Mouse (Mus musculus) intestine, embryonic 16.5 days (tissue): ENCODE measurements around the gene S1pr3. TPM values are rescaled to one million over a fixed set of nuclear protein-coding genes. Genes with fewer than 3 reads are reported as not detected.

Experiments
- ATAC-seq: fragments of 200-750 bp; cut with Nextera tagmentation; 2 replicates; pipeline ENCODE4 v1.8.0; 2017; ENCODE audit warnings: moderate TSS enrichment, moderate library complexity
- H3K27ac ChIP-seq: fragments of 300-500 bp; sonication (generic); 2 replicates; pipeline ENCODE4 v1.5.1; 2014; ENCODE audit warnings: mild to moderate bottlenecking, low read length
- H3K27me3 ChIP-seq: fragments of 300-500 bp; sonication (generic); replicated peaks from 2 replicates; pipeline ENCODE4 v1.6.1; 2014; ENCODE audit warnings: low read length, control low read depth, mixed read lengths; ENCODE audit not compliant: control insufficient read depth, insufficient read depth
- H3K36me3 ChIP-seq: fragments of 300-500 bp; sonication (generic); 2 replicates; pipeline ENCODE4 v1.6.1; 2014; ENCODE audit warnings: low read length, control low read depth; ENCODE audit not compliant: control insufficient read depth, insufficient read depth
- H3K4me1 ChIP-seq: fragments of 300-500 bp; sonication (generic); 2 replicates; pipeline ENCODE4 v1.6.1; 2014; ENCODE audit warnings: low read length, control low read depth, mixed read lengths; ENCODE audit not compliant: control insufficient read depth, insufficient read depth
- H3K4me2 ChIP-seq: fragments of 300-500 bp; sonication (generic); 2 replicates; pipeline ENCODE4 v1.6.1; 2014; ENCODE audit warnings: low read depth, low read length, control low read depth
- H3K4me3 ChIP-seq: fragments of 300-500 bp; sonication (generic); 2 replicates; pipeline ENCODE4 v1.5.1; 2014; ENCODE audit warnings: mild to moderate bottlenecking, low read length
- H3K9ac ChIP-seq: fragments of 300-500 bp; sonication (generic); 2 replicates; pipeline ENCODE4 v1.6.1; 2014; ENCODE audit warnings: low read depth, low read length
- H3K9me3 ChIP-seq: fragments of 300-500 bp; sonication (generic); 2 replicates; pipeline ENCODE4 v1.6.1; 2016; ENCODE audit warnings: low read length, control low read depth; ENCODE audit not compliant: control insufficient read depth
- WGBS: fragments of 180-500 bp; shearing (Covaris S2); extraction: QIAGEN DNeasy Blood & Tissue Kit; methylation state at CpG from one replicate; pipeline ENCODE4 v1.1.7; 2014; 5-methylcytosine and 5-hydroxymethylcytosine counted together
- polyA plus RNA-seq: library from polyadenylated mRNA; unstranded; fragments of >200 nt; fragmentation: Nextera tagmentation; extraction: Ambion mirVana; gene quantifications from 2 replicates; pipeline ENCODE4 v1.2.1, GENCODE M21; 2015

The S1pr3 gene
- polyA plus RNA-seq, 1 experiment from 2014 or later: 41.3 TPM

DNA sequence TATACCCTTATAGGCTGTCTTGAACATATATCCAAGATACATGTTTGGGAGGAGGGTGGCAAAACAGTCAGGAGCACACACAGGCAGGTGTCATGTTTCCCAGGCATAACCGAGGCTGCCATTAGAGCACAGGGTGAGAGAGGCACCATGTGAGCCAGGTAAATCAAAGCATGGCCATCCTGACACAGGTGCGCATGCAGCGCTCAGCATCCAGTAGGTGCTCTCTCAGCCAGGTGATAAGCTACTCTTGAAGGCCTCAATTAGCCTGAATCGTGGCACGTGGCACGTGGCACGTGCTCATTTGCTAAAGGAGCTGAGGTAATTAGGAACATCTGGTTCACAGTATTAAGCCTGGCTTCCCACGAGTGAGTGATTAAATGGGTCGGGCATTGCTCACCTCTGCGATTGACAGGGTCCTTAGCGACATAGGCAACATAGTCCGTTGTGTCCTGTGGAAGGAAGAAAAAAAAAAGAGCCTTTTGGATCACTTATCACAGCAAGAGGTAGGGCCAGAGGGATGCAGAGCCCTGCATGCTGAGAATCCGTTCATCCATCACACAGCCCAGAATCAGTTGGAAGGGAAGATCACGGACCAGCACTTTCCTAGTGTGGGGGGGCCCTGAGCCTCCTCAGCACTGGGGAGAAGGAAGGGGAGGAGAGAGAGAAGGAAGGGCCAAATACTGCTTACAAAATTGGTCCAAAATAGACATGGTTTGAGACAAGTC is 57.8 kb downstream of the S1pr3 start:
- H3K4me2 ChIP-seq: no peak overlapping the region
- H3K9me3 ChIP-seq: no peaks in the 10 kb centered on the region
- no peaks in the 10 kb centered on the region for H3K36me3 ChIP-seq
- no peak overlapping the region for H3K27ac ChIP-seq
- no peaks in the 10 kb centered on the region for H3K4me1 ChIP-seq
- H3K27me3 ChIP-seq: no peaks in the 10 kb centered on the region
- WGBS: 83% methylated on average over 14 of the region's 14 CpGs
- no peak overlapping the region for H3K4me3 ChIP-seq
- no peak for ATAC-seq
- H3K9ac ChIP-seq: no peak overlapping the region

DNA sequence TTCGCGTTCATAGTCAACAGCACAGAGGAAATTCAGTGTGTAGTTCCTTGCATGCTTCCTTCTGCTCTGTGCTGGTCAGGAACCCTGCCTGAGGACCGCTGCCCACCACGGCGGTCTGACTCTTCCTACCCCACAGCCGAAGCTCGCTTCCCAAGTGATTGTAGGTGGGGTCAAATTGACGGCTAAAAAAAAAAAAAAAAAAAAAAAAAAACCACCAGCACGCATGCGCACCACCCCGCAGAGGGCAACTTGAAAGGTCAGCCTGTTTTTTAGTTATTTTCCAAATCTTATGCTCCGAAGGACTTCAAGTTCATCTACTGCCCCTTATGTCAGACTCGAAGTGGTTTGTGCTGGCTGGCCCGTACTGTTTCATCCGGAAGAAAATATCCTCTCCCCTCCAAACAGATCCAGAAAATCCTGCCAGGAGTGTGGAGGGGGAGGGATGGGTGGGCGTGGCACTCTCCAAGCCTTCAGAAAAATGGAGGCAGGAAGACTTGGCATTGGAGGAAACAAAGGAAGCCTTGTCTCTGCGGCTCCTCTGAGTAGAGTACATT is 60.3 kb downstream of the S1pr3 start:
- no peak overlapping the region for H3K4me2 ChIP-seq
- no peak overlapping the region for H3K4me3 ChIP-seq
- ATAC-seq: no peak
- no peak overlapping the region for H3K9ac ChIP-seq
- H3K9me3 ChIP-seq: no peaks in the 10 kb centered on the region
- no peaks in the 10 kb centered on the region for H3K4me1 ChIP-seq
- no peaks in the 10 kb centered on the region for H3K36me3 ChIP-seq
- H3K27me3 ChIP-seq: no peaks in the 10 kb centered on the region
- no peak overlapping the region for H3K27ac ChIP-seq
- WGBS: 66% methylated on average over 17 of the region's 17 CpGs

Other genes with a start within 250 kb of the S1pr3 start
- gene Nxnl2, start 237.6 kb upstream of the S1pr3 start, polyA plus RNA-seq: 1.9 and 2.4 TPM in 2 replicates
- gene Shc3, start 160.8 kb downstream of the S1pr3 start, polyA plus RNA-seq: 0.07 and 0.16 TPM in 2 replicates
- 247 and 266 TPM in 2 replicates for gene Cks2, start 236.6 kb downstream of the S1pr3 start, polyA plus RNA-seq
- 23.7 and 28.9 TPM in 2 replicates for gene Secisbp2, start 243.1 kb downstream of the S1pr3 start, polyA plus RNA-seq